Mouse (Mus musculus) G1E (cell line): ENCODE results near the gene Ubc. TPM values are rescaled to one million over a fixed set of nuclear protein-coding genes. Genes with fewer than 3 reads are reported as not detected.

ENCODE experiments used
- ATAC-seq: 2 replicates; pipeline ENCODE4 v1.8.0; 2016; ENCODE audit warnings: mild to moderate bottlenecking; ENCODE audit not compliant: insufficient number of reproducible peaks, poor library complexity, low FRiP score, severe bottlenecking; ENCODE audit errors: extremely low read depth
- DNase-seq: peaks from one replicate; pipeline ENCODE4 v3.0.0; 2012; ENCODE audit warnings: low spot score
- H3K27me3 ChIP-seq: 2 replicates; pipeline ENCODE4 v1.6.1; 2012; ENCODE audit warnings: mild to moderate bottlenecking, low read length, inconsistent platforms; ENCODE audit not compliant: insufficient read depth
- H3K36me3 ChIP-seq: replicated peaks from 2 replicates; pipeline ENCODE3; 2012; ENCODE audit warnings: mild to moderate bottlenecking, inconsistent platforms
- H3K4me1 ChIP-seq: 2 replicates; pipeline ENCODE4 v1.6.1; 2012; ENCODE audit warnings: low read depth, low read length, inconsistent platforms, mixed read lengths; ENCODE audit not compliant: insufficient read depth
- H3K4me3 ChIP-seq: 2 replicates; pipeline ENCODE4 v1.5.1; 2012; ENCODE audit warnings: low read depth, mild to moderate bottlenecking, inconsistent platforms, low read length, moderate library complexity, mixed read lengths
- H3K9me3 ChIP-seq: replicated peaks from 2 replicates; pipeline ENCODE4 v1.6.1; 2012; ENCODE audit warnings: inconsistent platforms
- CTCF ChIP-seq: IDR thresholded peaks from 2 replicates; pipeline ENCODE4 v1.5.1; 2012; ENCODE audit warnings: low read depth, low read length, inconsistent platforms, mixed read lengths
- GATA1 ChIP-seq: IDR thresholded peaks from 2 replicates; pipeline ENCODE4 v1.6.1; 2012; ENCODE audit warnings: borderline replicate concordance, low read length, inconsistent platforms, mixed read lengths
- GATA2 ChIP-seq: IDR thresholded peaks from 2 replicates; pipeline ENCODE4 v1.6.1; 2012; ENCODE audit warnings: low read depth, low read length, inconsistent platforms, borderline replicate concordance
- POLR2AphosphoS5 ChIP-seq: IDR thresholded peaks from 2 replicates; pipeline ENCODE4 v1.6.1; 2012; ENCODE audit warnings: low read depth, low read length, inconsistent platforms; ENCODE audit not compliant: insufficient replicate concordance
- TAL1 ChIP-seq: conservative IDR thresholded peaks from 2 replicates; pipeline ENCODE4 v1.6.1; 2012; ENCODE audit warnings: low read depth, low read length, inconsistent platforms, mixed read lengths
- polyA plus RNA-seq: library from polyadenylated mRNA; stranded (reverse); fragments of >175 nt; gene quantifications from 2 replicates; pipeline ENCODE4 v1.2.3, GENCODE M21; 2012
- total RNA-seq, 2 experiments: library from RNA; stranded (forward) in 1 of 2; stranded (reverse) in 1 of 2; fragments of 200-1000 nt in 1 of 2; fragments of >200 nt in 1 of 2; fragmentation: Nextera tagmentation in 1 of 2; gene quantifications; 2 replicates each; pipeline ENCODE4 v1.2.3; 2014 to 2017

Ubc gene
- total and polyA plus RNA-seq, 3 experiments = 92.4 to 495 (median 212) TPM

- TF ChIP-seq POLR2AphosphoS5 (no peak), GATA1 (no peak), CTCF (no peak), TAL1 (no peak), GATA2 (no peak)
- Histone ChIP-seq H3K9me3 (no peaks in the 10 kb centered on the region), H3K4me3 (peak overlapping the region; percentile 72), H3K36me3 (no peaks in the 10 kb centered on the region), H3K4me1 (peaks cover 60% of the 10 kb centered on the region), H3K27me3 (peaks cover 13% of the 10 kb centered on the region)
- ATAC-seq = peak; percentile 42
- peak; percentile 37 for DNase-seq
These were observed 15.0 kb upstream of the Ubc start for GRCm38 (mm10) chr5:125404903-125405545.

GRCm38 (mm10) chr5:125404536-125404902 is 14.5 kb upstream of the Ubc start:
- H3K4me3 ChIP-seq = peak overlapping the region; percentile 72
- H3K4me1 ChIP-seq = peaks cover 55% of the 10 kb centered on the region
- DNase-seq = no peak
- H3K9me3 ChIP-seq = no peaks in the 10 kb centered on the region
- H3K36me3 ChIP-seq = no peaks in the 10 kb centered on the region
- H3K27me3 ChIP-seq = peaks cover 13% of the 10 kb centered on the region
- no peak for ATAC-seq
- TF ChIP-seq CTCF (no peak), POLR2AphosphoS5 (no peak), GATA1 (no peak), GATA2 (no peak), TAL1 (no peak)

- Histone ChIP-seq H3K27me3 (peaks cover 13% of the 10 kb centered on the region), H3K4me3 (peak overlapping the region; percentile 62; the same call in 1 of the 2 replicates), H3K9me3 (no peaks in the 10 kb centered on the region), H3K36me3 (no peaks in the 10 kb centered on the region), H3K4me1 (peaks cover 50% of the 10 kb centered on the region)
- ATAC-seq = no peak
- TF ChIP-seq GATA2 (no peak), CTCF (no peak), POLR2AphosphoS5 (no peak)
- no peak for DNase-seq
These were observed 13.8 kb upstream of the Ubc start for GRCm38 (mm10) chr5:125403481-125404465.

- Histone ChIP-seq H3K9me3 (no peaks in the 10 kb centered on the region), H3K36me3 (no peaks in the 10 kb centered on the region), H3K27me3 (peaks cover 13% of the 10 kb centered on the region), H3K4me1 (peaks cover 42% of the 10 kb centered on the region), H3K4me3 (no peak overlapping the region)
- TF ChIP-seq CTCF (no peak), POLR2AphosphoS5 (no peak), GATA2 (no peak)
- DNase-seq (no peak), ATAC-seq (no peak)
These were observed 13.0 kb upstream of the Ubc start for GRCm38 (mm10) chr5:125402991-125403390.

DNA sequence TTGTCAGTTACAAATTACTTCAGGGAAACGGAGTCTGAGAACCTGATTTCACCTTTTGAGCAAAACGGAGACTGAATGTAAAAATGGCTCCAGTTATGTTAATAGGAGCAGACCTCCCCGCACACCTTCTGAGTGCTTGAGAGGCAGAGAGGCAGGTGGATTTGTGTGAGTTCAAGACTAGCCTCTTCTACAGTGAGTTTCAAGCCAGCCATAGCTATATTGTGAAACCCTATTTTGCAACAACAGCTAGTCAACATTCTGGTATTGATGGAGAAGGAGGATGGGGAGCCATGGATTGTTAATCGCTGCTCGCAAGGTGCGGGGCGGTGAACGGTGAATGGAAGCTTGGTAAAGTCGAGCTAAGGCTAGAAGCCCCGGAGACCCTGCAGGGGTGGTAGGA is 12.5 kb upstream of the Ubc start:
- DNase-seq (no peak), ATAC-seq (no peak)
- TF ChIP-seq POLR2AphosphoS5 = no peak
- no peak for TF ChIP-seq TAL1
- no peak for TF ChIP-seq GATA2
- no peak for TF ChIP-seq GATA1
- TF ChIP-seq CTCF = no peak
- Histone ChIP-seq H3K36me3 (no peaks in the 10 kb centered on the region), H3K9me3 (no peaks in the 10 kb centered on the region), H3K4me3 (no peak overlapping the region), H3K4me1 (peaks cover 38% of the 10 kb centered on the region), H3K27me3 (peaks cover 13% of the 10 kb centered on the region)

DNA sequence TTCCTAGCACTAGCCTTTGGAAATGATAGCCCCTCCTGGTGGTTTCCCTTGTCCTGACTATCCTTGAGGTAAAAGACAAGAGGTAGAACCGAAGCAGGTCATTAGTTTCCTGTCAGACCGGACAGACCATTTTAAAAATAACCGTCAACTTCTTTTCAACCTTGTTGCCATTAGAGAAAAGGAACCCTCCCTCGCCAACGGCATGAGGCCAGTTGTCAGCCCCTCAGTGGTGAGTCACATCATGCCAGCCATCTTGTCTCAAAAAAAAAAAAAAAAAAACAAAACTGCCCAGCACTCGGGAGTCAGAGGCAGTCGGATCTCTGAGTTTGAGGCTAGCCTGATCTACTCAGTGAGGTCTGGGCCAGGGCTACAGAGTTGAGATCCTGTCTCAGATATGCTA is 10.9 kb upstream of the Ubc start:
- no peak overlapping the region for H3K4me3 ChIP-seq
- DNase-seq = no peak
- no peaks in the 10 kb centered on the region for H3K36me3 ChIP-seq
- peaks cover 17% of the 10 kb centered on the region for H3K27me3 ChIP-seq
- H3K4me1 ChIP-seq = peaks cover 24% of the 10 kb centered on the region
- TF ChIP-seq TAL1 = no peak
- TF ChIP-seq CTCF = no peak
- no peak for TF ChIP-seq POLR2AphosphoS5
- TF ChIP-seq GATA2 = no peak
- no peak for TF ChIP-seq GATA1
- H3K9me3 ChIP-seq = no peaks in the 10 kb centered on the region
- no peak for ATAC-seq
